Mouse (Mus musculus): ENCODE results near the gene Setd4. TPM values are rescaled to one million over a fixed set of nuclear protein-coding genes. Genes with fewer than 3 reads are reported as not detected.

The Setd4 gene
- polyA plus RNA-seq, 1 experiment from 2014 or later, result 10.4 TPM

DNA sequence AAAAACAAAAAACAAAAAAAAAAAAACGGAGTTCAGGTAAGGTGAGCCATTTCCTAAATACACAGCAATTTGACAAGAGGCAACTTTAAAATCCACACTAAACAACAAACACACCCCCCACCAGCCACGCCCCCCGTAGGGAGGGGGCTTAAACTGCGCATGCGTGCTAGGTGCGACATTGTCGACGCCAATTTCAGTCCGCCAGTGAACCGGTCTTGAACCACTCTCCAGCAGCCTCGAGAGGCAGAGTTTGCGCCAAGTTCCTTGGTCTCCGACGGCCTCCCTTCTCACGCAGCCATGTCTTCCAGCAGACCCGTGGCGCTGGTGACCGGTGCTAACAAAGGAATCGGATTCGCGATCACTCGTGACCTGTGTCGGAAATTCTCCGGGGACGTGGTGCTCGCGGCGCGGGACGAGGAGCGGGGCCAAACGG lies 3.8 kb upstream of the Setd4 start:
- WGBS, result under 1% methylated on average over 32 of the region's 32 CpGs
- peak overlapping the region; percentile 65 for H3K9ac ChIP-seq
- peak; percentile 28; the same call in 1 of the 2 replicates for ATAC-seq (ENCODE audit: insufficient read depth, low FRiP score, low read depth)
- H3K27ac ChIP-seq, result peak overlapping the region; percentile 79
- peak overlapping the region; percentile 72 for H3K4me3 ChIP-seq (replicated peaks)
- peak overlapping the region; percentile 90 for H3K4me2 ChIP-seq
- H3K36me3 ChIP-seq, result 0 out of 2 replicates have a peak, but pooled peaks cover 6% of the 10 kb centered on the region
- H3K9me3 ChIP-seq, result no peaks in the 10 kb centered on the region
- no peaks in the 10 kb centered on the region for H3K27me3 ChIP-seq (replicated peaks)
- peaks cover 13% of the 10 kb centered on the region; the same call in 1 of the 2 replicates for H3K4me1 ChIP-seq

DNA sequence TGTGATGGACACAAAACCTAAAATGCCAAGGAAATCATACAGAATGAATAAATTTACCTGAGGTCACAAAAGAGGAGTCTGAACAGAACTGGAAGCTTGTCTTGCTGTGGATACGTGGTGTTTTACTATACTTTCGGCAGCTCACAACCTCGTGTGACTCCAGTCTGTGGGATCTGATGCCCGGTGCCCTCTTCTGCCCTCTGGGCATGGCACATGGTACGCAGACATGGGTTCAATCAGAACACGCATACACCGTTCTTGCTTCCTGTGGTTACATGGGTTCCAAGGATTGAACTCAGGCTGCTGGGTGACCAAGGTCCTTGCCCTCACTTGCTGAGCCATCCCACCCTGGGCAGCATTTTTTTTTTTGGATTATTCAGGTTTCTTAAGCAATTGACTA lies 2.3 kb upstream of the Setd4 start:
- Histone ChIP-seq H3K36me3 (0 out of 2 replicates have a peak, but pooled peaks cover 2% of the 10 kb centered on the region), H3K27ac (no peak overlapping the region), H3K4me3 (replicated peaks) (no peak overlapping the region), H3K4me2 (no peak overlapping the region), H3K4me1 (peaks cover 13% of the 10 kb centered on the region; the same call in 1 of the 2 replicates), H3K9me3 (no peaks in the 10 kb centered on the region), H3K27me3 (replicated peaks) (no peaks in the 10 kb centered on the region), H3K9ac (no peak overlapping the region)
- ATAC-seq (ENCODE audit: insufficient read depth, low FRiP score, low read depth), result no peak
- 86% methylated on average over 7 of the region's 7 CpGs for WGBS

DNA sequence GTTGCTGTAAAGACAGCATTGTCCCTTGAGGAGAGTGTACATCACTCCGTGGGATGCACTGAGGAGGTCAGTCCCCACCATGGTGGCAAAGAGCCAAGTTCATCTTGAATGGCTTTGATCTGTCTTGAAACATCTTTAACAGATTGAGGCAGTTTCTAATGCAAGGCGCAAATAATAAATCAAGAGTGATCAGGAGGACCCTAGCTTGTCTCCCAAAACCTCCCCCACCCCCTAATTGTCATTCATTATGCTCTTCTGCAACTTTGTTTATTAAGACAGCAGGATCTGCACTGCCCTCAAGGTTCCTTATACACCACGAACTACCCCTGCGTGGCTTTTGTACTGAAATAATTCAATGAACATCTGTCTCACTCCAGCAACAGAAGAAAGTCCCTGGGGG lies 1.7 kb upstream of the Setd4 start, which contains the start of gene Cbr1:
Gene Cbr1 (plus strand): TSS at position 301 of the 400 bp plus-strand sequence.
- Histone ChIP-seq H3K4me3 (replicated peaks) (peak within 1 kb of the TSS; percentile 65), H3K27ac (no peak within 1 kb of the TSS), H3K4me1 (peaks cover 13% of the 10 kb centered on the region; the same call in 1 of the 2 replicates), H3K27me3 (replicated peaks) (no peaks in the 10 kb centered on the region), H3K4me2 (peak within 1 kb of the TSS; percentile 83), H3K9me3 (no peaks in the 10 kb centered on the region), H3K9ac (no peak within 1 kb of the TSS), H3K36me3 (no peaks in the 10 kb centered on the region)
- WGBS, result 79% methylated on average over 4 of the region's 4 CpGs
- ATAC-seq (ENCODE audit: insufficient read depth, low FRiP score, low read depth), result no peak

DNA sequence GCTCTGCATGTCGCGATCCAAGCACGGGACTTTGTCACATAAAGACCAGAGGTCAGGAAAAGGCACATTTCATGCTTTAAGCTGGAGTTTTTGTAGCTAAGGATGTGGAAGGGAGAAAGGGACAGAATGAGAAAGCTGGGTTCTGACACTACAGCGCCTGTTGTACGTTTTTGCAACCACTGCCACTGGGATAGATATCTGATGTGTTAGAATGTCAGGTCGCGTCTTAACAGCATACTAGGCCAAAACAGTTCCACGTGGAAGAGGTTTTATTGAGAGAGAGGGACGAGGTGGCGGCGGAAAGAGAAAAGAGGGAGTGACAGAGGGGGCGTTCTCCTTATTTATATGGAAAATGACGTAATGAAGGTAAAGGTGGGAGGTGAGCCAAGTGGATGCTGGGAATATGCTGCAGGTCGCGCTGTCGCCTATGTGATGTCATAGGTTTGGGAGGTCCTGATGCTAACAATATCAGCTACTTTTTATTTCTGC lies 662 bp upstream of the Setd4 start:
- no peaks in the 10 kb centered on the region for H3K36me3 ChIP-seq
- H3K4me1 ChIP-seq, result peaks cover 13% of the 10 kb centered on the region; the same call in 1 of the 2 replicates
- H3K27ac ChIP-seq, result peak overlapping the region; percentile 95
- H3K9me3 ChIP-seq, result no peaks in the 10 kb centered on the region
- ATAC-seq (ENCODE audit: insufficient read depth, low FRiP score, low read depth), result no peak
- 5% methylated on average over 16 of the region's 16 CpGs for WGBS
- no peak overlapping the region; the same call in 1 of the 2 replicates for H3K9ac ChIP-seq
- no peaks in the 10 kb centered on the region for H3K27me3 ChIP-seq (replicated peaks)
- H3K4me3 ChIP-seq (replicated peaks), result peak overlapping the region; percentile 65
- H3K4me2 ChIP-seq, result peak overlapping the region; percentile 83

DNA sequence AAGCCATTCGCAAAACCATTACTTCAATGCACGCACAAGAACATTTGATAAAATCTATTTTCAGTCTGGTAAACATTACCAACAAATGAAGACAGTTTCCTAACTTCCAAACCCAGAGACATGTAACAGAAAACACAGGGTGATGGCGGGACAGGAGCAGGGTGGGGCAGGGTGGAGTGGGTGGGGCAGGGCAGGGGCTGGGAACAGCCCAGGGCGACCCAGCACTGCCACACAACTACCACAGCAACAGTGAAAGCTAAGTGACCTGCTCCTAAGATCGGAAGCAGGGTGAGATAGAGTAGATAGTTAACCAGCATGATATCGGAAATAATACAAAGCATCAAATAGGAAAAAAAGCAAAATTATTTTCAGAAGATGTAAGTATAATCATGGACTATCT lies 4.4 kb downstream of the Setd4 start:
- peaks cover 2% of the 10 kb centered on the region; the same call in 1 of the 2 replicates for H3K4me1 ChIP-seq
- ATAC-seq (ENCODE audit: insufficient read depth, low FRiP score, low read depth), result no peak
- H3K27ac ChIP-seq, result no peak overlapping the region
- H3K9ac ChIP-seq, result no peak overlapping the region
- no peak overlapping the region for H3K4me3 ChIP-seq (replicated peaks)
- no peak overlapping the region for H3K4me2 ChIP-seq
- 81% methylated on average over 6 of the region's 6 CpGs for WGBS
- H3K36me3 ChIP-seq, result peaks cover 5% of the 10 kb centered on the region; the same call in 1 of the 2 replicates
- no peaks in the 10 kb centered on the region for H3K9me3 ChIP-seq
- H3K27me3 ChIP-seq (replicated peaks), result no peaks in the 10 kb centered on the region

DNA sequence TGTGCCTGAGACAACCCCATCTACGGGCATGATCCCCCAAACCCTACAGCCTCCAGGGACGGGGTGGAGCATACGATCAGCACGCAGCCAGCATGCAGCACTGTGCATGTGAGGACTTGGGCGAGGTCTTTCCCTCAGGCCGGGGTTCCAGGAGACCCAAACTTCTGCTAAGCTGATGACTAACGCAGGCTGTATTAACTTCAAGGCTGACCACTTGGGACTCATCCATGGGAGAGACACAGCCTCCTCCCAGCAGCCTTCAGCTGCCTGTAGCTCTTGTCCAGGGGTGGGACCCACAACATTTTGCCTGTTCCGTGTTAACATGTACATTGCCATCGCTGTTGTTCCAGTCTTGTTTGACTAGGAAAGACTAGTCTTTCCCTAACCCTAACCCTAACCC lies 6.3 kb downstream of the Setd4 start:
- no peak overlapping the region for H3K9ac ChIP-seq
- H3K4me3 ChIP-seq (replicated peaks), result no peak overlapping the region
- no peaks in the 10 kb centered on the region for H3K9me3 ChIP-seq
- H3K4me2 ChIP-seq, result no peak overlapping the region
- H3K36me3 ChIP-seq, result peaks cover 5% of the 10 kb centered on the region; the same call in 1 of the 2 replicates
- H3K27ac ChIP-seq, result no peak overlapping the region
- WGBS, result 92% methylated on average over 9 of the region's 9 CpGs
- H3K27me3 ChIP-seq (replicated peaks), result no peaks in the 10 kb centered on the region
- no peak for ATAC-seq (ENCODE audit: insufficient read depth, low FRiP score, low read depth)
- H3K4me1 ChIP-seq, result no peaks in the 10 kb centered on the region

DNA sequence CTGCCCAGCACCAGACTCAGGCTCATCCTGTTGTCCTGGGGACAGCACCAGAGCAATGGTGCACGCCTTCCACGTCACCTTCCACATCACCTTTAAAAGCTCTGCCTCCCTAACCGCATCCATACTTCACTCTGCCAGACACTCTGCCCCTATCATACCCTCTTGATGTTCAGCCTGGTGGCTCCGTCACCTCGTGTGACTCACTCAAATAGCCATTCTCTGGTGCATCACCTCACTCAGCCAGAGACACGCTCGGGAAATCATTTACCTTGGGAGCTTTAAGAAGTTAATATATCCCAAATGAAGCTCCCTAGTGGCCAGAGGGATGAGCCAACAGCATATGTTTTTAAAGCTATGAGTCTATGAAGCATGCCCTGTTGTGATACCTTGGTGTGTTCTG lies 7.1 kb downstream of the Setd4 start:
- ATAC-seq (ENCODE audit: insufficient read depth, low FRiP score, low read depth), result no peak
- peaks cover 5% of the 10 kb centered on the region; the same call in 1 of the 2 replicates for H3K36me3 ChIP-seq
- H3K4me2 ChIP-seq, result no peak overlapping the region
- H3K4me3 ChIP-seq (replicated peaks), result no peak overlapping the region
- no peaks in the 10 kb centered on the region for H3K9me3 ChIP-seq
- H3K27ac ChIP-seq, result no peak overlapping the region
- H3K27me3 ChIP-seq (replicated peaks), result no peaks in the 10 kb centered on the region
- H3K9ac ChIP-seq, result no peak overlapping the region
- no peaks in the 10 kb centered on the region for H3K4me1 ChIP-seq
- 90% methylated on average over 7 of the region's 7 CpGs for whole genome bisulfite sequencing

DNA sequence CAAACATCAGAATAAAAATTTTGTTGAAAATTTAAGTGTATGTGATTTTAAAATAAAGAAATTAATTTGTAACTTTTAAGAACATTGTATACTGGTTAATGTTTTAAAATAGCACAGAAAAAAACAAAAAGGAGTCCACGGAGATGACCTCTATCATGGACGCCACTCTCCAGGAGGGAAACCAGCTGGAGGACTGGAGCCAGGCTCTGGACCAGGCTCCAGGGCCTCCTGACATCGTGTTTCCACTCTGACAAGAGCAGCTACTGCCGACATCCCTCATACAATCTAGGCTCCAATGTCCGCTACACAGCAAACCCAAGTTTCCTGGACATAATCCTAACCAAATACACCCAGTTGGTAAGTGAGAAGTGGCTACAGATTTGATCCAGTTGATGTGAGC lies 8.1 kb downstream of the Setd4 start:
- 75% methylated on average over 5 of the region's 5 CpGs for WGBS
- Histone ChIP-seq H3K9ac (no peak overlapping the region), H3K4me2 (no peak overlapping the region), H3K27ac (no peak overlapping the region), H3K4me1 (no peaks in the 10 kb centered on the region), H3K27me3 (replicated peaks) (no peaks in the 10 kb centered on the region), H3K9me3 (no peaks in the 10 kb centered on the region), H3K4me3 (replicated peaks) (no peak overlapping the region), H3K36me3 (peaks cover 5% of the 10 kb centered on the region; the same call in 1 of the 2 replicates)
- ATAC-seq (ENCODE audit: insufficient read depth, low FRiP score, low read depth), result no peak

DNA sequence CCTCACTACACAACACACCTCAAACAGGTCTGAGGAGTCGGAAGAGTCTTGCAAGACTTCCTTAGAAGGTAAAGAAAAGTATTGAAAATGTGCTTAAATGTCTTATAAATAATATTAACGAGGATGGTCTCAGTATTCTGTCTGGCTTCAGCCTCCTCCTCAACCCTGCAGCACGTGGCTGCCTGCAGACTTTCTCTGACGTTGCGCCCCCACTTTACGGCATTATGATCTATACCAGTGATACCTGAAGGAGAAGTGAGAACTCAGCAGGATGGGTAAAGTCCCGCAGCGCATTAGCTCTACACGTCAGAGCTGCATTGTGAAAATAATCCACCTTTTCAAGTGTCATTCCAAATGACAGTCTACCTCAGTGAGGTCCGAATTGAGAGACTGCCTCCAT lies 9.4 kb downstream of the Setd4 start:
- WGBS, result 94% methylated on average over 10 of the region's 10 CpGs
- Histone ChIP-seq H3K4me2 (no peak overlapping the region), H3K9me3 (no peaks in the 10 kb centered on the region), H3K27ac (no peak overlapping the region), H3K36me3 (peaks cover 5% of the 10 kb centered on the region; the same call in 1 of the 2 replicates), H3K4me1 (no peaks in the 10 kb centered on the region), H3K4me3 (replicated peaks) (no peak overlapping the region), H3K9ac (no peak overlapping the region), H3K27me3 (replicated peaks) (no peaks in the 10 kb centered on the region)
- no peak for ATAC-seq (ENCODE audit: insufficient read depth, low FRiP score, low read depth)

DNA sequence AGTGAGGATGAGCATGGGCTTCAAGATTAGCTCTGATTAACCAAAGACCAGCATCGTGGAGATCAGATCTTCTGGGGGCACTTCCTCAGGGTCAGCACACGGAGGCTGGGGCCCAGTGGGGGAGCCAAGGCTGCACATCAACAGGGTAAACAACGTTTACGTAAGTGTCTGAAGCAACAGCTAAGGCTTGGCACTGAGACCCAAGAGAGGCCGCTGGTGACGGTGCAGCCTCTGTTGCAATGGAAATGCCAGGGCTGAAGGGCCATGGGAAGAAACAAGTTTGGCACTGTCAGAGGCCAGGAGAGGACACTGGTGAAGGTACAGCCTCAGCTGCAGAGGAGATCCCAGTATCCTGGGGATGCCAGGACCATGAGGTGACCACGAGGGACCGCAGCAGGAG lies 10.5 kb downstream of the Setd4 start:
- H3K9ac ChIP-seq, result no peak overlapping the region
- 91% methylated on average over 8 of the region's 8 CpGs for WGBS
- H3K4me2 ChIP-seq, result no peak overlapping the region
- H3K9me3 ChIP-seq, result no peaks in the 10 kb centered on the region
- no peaks in the 10 kb centered on the region for H3K4me1 ChIP-seq
- H3K27me3 ChIP-seq (replicated peaks), result no peaks in the 10 kb centered on the region
- no peak overlapping the region for H3K4me3 ChIP-seq (replicated peaks)
- H3K36me3 ChIP-seq, result peaks cover 4% of the 10 kb centered on the region; the same call in 1 of the 2 replicates
- no peak for ATAC-seq (ENCODE audit: insufficient read depth, low FRiP score, low read depth)
- no peak overlapping the region for H3K27ac ChIP-seq

DNA sequence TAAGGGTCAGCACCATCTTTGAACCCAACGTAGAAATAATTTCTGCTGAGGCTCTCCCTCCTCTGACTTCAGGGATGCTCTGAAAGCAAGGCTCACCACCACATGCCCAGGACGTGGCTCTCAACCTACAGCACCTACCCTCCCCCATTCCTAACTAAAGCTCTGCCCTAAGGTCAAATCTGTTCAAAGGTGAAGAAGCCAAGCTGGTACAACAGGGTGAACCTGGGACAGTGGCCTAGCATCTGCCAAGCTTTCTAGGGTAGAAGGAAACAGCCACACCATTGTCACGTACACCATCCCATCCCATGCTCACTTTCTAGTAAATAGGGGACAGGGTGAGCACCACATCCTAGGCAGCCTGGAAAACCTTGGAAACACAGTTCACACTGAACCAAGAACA lies 11.2 kb downstream of the Setd4 start:
- H3K27ac ChIP-seq, result no peak overlapping the region
- no peak overlapping the region for H3K9ac ChIP-seq
- H3K4me3 ChIP-seq (replicated peaks), result no peak overlapping the region
- H3K4me1 ChIP-seq, result no peaks in the 10 kb centered on the region
- 91% methylated on average over 3 of the region's 3 CpGs for WGBS
- no peaks in the 10 kb centered on the region for H3K36me3 ChIP-seq
- H3K4me2 ChIP-seq, result no peak overlapping the region
- ATAC-seq (ENCODE audit: insufficient read depth, low FRiP score, low read depth), result no peak
- H3K27me3 ChIP-seq (replicated peaks), result no peaks in the 10 kb centered on the region
- no peaks in the 10 kb centered on the region for H3K9me3 ChIP-seq

DNA sequence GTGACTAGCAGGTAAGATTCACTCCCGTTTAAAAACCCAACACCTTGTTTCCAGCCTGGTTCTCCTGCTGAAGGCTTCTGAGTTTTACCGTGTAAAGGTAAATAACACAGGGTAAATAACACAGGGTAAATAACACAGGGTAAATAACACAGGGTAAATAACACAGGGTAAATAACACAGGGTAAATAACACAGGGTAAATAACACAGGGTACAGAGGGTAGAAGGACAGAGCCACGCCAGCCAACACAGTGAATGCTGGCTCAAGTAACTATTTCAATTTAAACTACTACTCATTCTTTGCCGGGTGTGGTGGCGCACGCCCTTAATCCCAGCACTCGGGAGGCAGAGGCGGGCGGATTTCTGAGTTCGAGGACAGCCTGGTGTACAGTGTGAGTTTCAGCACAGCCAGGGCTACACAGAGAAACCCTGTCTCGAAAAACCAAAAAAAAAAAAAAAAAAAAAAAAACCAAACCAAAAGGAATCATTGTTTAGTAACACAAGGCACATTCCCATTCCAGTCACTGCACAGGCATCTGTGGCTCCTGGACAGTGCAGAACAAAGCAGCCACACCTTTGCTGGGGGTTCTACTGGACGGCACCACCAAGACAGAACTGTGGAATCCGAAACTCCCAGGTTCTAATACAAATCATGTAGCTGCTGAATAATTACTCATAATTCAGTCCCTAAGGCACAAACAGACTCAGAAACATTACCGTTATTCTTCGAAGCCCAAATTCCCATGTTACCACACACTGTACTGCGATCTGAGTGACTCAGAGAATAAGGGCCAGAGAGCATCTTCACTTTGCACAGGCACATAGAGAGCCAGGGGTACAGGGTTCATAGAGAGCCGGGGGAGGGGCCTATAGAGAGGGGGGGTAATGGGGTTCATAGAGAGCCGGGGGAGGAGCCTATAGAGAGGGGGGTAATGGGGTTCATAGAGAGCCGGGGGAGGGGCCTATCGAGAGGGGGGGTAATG lies 12.1 kb downstream of the Setd4 start:
- ATAC-seq (ENCODE audit: insufficient read depth, low FRiP score, low read depth), result no peak
- H3K9me3 ChIP-seq, result no peaks in the 10 kb centered on the region
- H3K27me3 ChIP-seq (replicated peaks), result no peaks in the 10 kb centered on the region
- no peak overlapping the region for H3K9ac ChIP-seq
- H3K36me3 ChIP-seq, result no peaks in the 10 kb centered on the region
- no peaks in the 10 kb centered on the region for H3K4me1 ChIP-seq
- WGBS, result 87% methylated on average over 20 of the region's 20 CpGs
- H3K4me3 ChIP-seq (replicated peaks), result no peak overlapping the region
- H3K27ac ChIP-seq, result no peak overlapping the region
- no peak overlapping the region for H3K4me2 ChIP-seq

Measured in stomach, embryonic 15.5 days (tissue).